Mouse (Mus musculus) A20 (cell line): ENCODE measurements around the gene Pitpnm1.

ENCODE experiments used
- DNase-seq: peaks from one replicate; pipeline ENCODE4 v3.0.0-alpha.2; 2011; ENCODE audit warnings: low read depth, low spot score

Gene Pitpnm1

DNA sequence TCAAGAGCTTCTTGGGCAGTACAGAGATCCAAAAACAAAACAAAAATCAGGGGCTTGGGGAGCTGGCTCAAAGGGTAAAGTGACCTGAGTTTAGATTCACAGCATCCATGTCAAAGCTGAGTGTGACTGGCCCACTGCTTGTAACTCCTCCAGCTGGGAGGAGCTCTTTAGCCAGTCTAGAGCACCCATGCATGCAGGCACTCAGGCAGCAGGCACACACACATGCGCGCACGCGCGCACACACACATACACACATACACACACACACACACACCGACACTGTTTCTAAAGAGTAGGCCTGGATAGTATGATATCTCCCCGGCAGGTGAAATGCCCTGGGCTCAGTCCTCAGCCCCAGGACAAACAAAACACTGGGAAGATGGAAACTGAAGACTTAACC is 17.2 kb downstream of the Pitpnm1 start:
- no peak for DNase-seq

DNA sequence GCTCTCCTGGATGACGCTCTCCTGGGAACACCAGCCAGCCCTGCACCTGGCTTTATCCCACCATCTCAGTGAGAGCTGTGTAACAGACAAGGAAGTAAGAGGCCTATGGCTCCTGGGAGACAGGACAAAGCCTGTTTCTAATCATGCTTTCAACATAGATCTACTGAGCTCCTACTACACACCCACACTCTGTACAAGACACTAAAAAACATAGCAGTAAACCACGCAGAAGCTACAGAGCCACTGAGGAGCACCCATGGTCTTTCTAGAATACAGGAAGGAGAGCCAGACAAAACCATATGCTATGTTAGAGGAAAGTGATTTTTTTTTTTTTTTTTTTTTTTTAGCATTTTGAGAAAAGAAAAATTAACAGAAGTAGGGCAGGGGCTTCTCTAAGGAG is 18.6 kb downstream of the Pitpnm1 start:
- DNase-seq: no peak

DNA sequence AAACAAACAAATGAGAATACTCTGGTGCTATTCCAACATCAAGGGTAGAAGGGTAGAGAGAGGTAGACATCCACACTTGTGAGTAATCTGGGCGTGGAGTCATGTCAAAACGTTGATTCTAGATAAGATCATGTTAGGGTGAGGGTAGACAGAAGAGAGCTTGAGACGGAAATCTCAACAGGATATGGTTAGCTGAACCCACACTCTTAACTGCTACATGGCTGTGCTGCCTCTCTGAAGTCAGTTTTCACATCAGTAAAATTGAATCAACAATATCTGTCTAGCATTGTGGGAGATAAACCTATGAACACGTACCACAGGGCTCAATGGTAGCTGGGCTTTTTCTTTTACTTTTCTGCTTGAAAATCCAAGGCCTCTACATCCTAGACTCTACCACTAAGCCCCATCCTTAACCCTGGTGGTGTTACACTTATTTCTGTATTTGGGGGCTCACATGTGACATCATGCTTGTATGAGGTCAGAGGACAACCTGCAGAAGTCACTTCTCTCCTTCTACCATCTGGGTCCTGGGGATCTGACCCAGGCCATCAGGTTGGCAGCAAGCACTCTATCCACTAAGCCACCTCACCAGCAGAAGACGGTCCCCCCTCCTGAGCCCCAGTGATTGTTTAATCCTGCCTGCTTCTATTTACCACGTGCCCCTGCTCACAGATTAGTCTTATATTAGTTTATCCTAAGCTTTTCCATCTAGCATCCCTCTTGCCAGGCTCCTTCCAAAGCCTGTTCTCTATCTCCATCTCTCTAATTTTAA is 20.1 kb downstream of the Pitpnm1 start:
- DNase-seq: no peak

DNA sequence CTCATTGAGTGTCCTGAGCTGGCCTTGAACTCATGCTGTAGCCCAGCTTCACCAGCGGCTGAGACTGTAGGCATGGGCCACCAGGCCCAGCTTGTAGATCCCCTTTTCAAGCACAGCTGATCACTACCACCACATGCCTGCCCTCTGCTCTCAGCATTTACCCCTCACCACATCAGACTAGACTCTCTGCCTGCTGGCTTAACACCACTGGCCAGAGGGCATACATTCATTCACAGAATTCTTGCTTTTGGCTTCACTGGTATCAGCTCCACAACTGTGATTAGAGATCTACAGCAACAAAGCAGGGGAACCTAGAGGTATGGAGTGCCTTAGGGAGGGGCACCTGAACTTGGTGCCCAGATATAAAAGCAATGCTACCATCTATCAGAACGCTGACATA is 20.7 kb downstream of the Pitpnm1 start:
- DNase-seq: no peak

DNA sequence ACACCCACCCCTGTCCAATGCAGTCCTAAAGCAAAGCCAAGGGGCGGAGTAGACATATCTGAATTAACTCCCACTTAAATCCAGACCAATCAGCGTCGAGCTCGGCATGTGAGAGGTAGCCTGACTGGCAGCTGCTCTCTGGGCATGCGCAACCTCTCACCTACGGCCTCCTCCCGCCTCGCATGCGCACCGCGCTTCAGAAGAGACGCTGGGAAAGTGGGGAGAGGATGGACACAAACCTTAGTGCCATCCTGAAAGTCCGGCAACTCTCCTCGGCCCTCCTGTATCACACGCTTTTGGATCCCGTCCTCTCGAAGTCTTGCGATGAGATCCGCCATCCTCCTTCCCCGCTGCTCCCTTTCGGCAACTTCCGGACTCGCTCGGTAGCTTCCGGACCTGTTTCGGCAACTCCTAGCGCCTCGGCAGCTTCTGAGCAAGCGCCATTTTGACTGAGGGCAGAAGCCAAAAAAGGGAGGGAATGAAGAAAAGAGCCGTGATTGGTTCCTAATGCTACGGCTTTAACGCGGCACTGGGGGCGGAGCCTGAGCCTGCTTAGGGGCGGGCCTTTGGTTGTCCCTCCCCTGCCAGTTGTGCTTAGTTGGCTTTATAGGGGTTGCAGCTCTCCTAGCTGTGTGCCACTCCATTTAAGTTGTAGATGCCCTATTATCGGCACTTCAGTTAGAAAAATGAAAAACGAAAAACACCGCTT is 21.5 kb downstream of the Pitpnm1 start:
- DNase-seq: peak; percentile 99

DNA sequence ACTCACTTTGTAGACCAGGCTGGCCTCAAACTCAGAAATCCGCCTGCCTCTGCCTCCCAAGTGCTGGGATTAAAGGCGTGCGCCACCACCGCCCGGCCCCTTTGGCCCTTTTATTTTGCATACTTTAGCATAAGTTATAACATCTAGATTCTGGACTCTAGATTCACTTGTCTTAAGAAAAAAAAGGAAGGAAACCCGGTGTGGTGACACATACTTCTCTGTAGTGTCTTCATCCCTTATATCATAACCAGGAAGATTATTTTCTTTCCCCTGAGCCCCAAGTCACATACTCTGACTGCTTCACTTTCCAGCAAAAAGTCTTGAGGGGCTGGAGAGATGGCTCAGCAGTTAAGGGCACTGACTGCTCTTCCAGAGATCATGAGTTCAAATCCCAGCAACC is 22.1 kb downstream of the Pitpnm1 start:
- DNase-seq: peak; percentile 70

DNA sequence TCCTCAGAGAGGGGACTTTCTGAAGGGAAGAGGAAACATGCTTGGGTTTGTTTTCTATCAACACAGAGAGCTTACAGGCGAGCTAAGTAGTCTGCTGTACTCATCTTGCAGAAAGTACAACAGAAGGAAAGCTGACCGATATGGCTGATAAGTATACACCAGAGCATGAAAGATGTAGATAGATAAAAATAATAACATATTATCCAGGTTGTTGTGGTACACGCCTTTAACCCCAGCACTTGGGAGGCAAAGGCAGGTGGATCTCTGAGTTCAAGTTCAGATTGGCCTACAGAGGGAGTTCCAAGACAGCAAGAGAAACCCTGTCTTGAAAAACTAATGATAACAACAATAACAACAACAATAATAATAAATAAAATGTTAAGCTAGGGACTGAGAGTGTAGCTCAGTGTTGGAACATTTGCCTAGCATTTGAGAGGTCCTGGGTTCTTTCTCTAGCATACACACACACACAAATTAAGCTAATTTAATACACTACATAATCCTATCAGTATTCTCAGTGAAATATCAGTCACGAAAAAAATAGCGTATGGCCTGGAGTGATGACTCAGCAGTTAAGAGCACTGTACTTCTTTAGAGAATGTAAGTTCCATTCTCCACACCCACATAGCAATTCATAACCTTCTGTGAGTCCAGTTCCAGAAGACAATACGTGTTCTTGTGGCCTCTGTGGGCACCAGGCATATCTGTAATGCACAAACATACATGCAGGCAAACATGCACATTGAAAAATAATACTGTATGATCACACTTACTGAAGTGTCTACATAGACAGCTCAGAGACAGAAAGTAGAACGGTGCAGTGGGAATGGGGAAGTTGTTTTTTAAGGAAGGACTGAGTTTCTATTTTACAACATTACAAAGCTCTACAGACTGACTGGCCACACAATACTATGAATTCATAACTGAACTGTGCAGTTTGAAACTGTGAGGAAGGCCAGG is 22.9 kb downstream of the Pitpnm1 start:
- DNase-seq: peak; percentile 85

DNA sequence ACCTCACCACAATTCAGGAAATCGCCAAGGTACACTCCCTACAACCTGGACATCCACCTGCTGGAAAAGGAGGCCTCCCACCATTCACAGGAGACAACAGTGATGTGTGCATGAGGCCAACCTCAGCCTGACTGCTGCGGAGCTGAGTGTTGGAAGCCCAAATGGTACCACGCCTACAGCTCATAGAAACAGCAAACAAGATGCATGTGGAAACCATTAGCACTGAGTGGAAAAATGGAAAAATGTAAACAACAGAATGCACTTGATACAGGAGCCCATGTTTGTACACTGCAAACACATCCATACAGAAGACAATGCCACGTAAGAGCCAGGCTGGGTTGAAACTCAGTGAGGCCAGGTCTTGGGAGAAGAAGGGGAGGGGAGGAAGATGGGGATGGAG is 24.6 kb downstream of the Pitpnm1 start:
- no peak for DNase-seq

DNA sequence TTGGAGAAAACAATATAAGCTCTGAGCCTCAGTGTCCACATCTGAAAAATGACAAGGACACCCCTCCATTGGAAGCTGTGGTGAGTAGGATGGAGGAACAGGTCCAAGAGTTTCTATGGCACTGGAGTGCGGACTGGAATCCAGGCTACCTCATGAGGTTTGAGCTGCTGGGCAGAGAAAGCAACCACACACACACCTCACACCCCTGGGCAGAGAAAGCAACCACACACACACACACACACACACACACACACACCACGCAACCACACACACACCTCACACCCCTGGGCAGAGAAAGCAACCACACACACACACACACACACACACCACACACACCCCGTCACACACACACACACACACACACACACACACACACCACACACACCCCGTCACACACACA is 25.5 kb downstream of the Pitpnm1 start:
- DNase-seq: peak; percentile 39

DNA sequence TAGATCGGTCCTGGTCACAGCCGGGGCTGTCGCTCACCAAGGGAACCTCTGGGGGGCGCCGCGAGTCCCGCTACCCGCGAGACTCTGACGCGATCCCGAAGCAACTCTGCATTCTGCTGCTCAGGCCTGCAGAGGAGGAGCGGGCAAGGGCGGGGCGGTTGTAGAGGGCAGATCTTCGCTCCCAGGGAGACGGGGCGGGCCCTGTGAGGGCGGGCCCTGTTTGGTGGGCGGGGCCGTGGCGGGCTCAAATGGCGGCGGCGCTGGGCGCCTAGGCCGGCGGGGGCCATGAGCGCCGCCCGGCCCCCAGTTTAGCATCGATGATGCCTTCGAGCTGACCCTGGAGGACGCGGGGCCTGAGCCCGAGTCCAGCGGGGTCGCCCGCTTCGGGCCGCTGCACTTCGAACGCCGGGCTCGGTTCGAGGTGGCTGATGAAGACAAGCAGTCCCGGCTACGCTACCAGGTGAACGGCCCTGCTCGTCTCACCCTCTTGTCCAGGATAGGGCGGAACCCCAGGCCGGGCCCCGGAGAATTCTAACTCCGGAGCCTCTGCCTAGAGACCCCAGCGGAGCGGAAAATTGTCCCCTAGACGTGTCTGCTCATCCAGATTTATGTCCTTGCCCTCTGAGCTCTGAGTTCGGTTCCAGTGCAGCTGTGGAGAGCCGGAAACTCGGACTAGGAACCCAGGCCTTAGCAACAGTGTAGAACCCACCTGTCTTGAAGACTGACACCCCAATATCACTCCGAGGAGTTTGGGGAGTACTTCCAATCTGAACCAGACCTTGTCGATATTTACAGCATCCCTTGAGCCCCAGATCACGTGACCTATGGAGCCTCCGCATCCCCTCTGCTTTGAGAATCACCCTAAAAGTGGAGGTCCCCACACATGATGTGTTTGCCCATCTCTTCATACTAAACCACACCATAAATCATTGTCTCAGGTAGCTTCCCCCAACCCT is 26.2 kb downstream of the Pitpnm1 start, which contains the start of gene Aip:
Aip (minus strand) TSS at position 118 of the 956 bp plus-strand sequence.
- peak; percentile 99 for DNase-seq

DNA sequence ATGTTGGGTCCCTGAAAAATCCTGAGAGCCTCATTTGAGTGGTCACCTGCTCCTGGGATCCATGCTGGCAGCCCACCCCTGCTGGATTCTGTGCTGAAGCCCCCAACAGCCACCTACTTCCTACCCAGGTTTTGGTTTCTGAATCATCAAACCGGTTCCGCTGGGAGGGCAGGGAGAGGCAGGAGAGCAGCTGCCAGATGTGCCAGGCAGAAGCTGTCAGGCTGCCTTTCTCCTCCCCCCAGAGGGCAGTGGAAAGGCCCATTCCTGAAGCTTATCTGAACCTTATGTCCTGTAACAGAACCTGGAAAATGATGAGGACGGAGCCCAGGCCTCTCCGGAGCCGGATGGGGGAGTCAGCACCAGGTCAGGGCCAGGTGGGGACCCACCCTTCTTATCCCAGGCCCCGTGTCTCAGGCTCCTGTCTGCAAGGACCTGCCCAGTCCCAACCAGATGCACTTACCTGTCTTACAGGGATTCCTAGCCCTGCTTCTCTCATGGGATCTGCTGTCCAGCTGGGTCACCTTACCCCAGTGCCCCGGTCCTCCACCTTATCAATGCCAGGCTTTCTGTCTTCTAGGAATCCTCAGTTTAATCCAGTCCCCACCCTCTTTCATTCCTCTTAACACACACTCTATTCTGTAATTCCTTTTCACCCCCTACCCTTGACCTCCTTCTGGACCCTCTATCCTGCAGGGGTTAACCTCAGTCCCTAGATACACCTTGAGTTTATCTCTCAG is 27.1 kb downstream of the Pitpnm1 start:
- DNase-seq: peak; percentile 61

DNA sequence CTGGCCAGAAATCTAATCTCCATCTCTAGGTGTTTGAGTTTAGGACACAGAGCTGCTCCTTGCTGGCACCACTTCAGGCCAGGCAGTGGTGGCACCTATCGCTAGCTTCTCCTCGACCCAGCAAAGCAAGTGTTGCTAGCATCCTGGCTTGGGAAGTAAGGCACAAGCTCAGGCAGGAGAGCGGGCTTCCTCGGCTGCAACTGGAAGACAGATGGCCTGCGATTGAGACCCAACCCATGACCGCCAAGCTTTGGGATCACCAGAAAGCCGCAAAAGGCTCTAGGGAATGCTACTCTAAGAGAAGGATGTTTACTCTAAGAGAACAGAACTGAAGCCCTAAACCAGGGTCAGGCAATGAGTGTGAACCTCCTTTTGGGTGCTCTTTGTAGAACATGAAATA is 29.7 kb downstream of the Pitpnm1 start:
- DNase-seq: no peak

DNA sequence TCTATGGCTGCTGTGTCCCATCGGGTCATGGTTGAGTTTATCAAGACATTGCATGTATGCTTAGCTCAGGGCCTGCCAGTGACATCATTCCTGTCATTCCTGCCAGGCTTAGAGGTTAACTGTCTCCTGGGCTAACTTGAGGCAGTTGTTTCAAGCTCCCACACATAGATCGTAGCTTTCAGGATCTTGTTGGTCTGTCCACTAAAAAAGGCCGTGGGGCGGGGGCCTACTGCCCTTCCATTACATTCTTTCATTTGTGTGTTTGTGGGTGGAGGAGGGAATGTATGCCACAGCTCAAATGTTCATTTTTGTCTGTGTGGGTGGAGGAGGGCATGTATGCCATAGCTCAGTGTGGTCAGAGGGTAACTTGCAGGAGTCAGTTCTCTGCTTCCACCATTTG is 30.3 kb downstream of the Pitpnm1 start:
- DNase-seq: no peak

DNA sequence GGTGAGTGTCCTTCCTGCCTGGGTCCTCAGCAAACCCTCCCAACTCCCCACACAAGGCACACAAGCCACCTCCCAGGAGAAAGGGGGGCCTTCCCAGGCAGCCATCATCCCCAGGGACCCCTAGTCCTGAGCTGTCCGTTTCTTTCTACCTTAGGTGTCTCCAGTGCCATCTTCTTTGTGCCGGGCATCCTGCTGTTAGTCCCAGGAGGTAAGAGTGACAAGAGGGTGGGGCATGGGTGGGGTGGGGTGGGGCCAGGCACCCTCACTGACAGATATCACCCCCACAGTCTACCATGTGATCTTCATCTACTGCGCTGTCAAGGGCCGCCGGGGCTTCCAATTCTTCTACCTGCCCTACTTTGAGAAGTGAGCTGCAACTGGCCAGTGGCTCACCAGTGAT is 31.3 kb downstream of the Pitpnm1 start:
- DNase-seq: no peak

DNA sequence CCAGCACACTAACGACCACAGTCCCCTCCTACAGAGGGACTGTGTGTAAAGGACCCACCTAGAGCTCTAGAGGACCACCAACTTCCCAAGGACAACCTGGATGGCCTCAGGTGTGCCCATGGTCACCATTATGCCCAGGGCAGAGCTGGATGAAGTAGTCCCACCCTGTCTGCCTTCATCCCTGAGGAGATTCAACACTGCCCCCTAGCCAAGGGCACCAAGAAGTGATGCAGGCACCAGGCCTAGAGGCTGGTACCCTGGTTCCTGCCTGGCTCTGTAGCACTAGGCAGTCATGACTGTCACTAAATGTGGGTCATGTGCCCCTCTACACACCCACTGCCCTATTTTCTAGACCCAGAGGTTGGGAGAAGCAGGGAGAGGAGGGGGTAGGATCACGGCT is 32.0 kb downstream of the Pitpnm1 start:
- no peak for DNase-seq

DNA sequence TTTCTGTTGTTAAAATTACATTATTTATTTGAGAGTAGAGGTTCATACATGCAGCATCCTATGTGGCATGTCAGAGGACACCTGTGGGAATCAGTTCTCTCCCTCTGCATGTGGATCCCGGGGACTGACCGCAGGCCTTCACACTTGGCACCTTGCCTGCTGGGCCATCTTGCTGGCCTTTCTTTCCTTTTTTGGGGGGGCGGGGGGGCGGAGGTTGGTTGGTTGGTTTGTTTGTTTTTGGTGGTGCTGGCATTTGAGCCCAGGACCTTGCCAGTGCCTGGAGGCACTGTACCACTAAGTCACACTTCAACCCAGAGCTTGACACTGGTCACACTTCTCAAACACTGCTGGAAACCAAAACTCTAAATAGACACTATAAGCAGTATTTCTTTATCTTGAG is 34.6 kb downstream of the Pitpnm1 start:
- no peak for DNase-seq

DNA sequence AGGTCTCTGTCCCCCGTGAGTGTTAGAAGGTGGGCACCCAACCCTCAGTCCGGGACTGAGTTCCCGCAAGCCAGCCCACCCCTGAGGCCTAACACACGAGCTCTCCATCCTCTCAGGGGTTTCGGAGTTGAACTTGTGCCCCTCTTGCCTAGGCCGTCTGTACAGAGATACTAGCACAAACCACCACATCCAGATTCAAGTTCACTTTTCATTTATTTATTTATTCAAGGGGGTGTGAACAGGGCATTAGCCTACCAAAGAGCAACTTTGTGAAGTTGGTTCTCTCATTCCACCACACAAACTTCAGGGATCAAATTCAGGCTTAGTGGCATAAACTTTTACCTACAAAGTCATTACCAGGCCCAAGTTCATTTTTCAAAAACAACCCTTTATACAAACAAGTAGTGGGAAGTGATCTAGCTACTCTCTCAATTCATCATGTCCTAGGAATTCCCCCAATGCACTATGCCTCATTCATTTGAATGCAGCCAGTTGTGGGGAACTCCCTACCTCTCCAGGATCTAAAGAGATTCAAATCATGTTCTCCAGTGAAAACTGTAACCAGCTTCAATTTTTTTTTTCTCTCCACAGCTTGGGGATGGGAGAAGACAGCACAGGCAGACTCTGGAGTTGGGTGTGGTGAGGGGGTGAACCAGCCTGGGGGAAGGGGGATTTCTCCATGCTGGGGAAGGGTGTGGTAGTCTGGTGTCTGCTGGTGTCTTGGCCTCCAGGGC is 35.6 kb downstream of the Pitpnm1 start:
- DNase-seq: peak; percentile 55

DNA sequence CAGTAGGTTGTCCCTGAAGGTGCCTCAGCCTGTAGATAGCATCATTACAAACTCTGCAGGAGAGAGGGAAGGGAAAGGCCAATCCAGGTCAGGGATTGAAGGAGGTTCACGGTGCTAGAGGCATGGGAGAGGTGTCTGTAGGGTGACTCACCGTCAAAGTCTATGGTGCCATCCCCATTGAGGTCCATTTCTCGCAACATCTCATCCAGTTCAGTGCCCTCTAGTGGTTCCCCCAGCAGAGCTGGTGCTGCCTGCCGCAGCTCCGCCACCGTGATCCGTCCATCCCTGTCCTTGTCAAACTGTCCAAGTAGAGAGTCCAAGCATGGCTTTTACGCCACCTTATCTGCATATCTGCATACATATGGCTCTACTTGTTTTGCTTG is 36.2 kb downstream of the Pitpnm1 start:
- peak; percentile 75 for DNase-seq

DNA sequence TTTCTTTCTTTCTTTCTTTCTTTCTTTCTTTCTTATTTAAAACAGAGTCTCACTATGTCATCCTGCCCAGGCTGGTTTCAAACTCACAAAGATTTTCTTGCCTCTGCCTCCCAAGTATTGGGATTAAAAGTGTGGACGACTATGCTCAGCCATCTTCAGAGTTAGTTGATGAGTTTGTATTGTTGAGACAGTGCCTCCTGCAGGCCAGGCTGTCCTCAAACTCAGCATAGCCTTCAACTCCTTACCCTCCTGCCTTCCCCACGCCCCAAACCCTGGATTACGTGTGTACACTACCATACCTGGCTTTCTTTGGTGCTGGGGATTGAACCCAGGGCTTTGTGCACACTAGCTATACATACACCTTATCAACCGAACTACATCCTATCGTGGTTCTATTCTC is 36.7 kb downstream of the Pitpnm1 start:
- DNase-seq: no peak

DNA sequence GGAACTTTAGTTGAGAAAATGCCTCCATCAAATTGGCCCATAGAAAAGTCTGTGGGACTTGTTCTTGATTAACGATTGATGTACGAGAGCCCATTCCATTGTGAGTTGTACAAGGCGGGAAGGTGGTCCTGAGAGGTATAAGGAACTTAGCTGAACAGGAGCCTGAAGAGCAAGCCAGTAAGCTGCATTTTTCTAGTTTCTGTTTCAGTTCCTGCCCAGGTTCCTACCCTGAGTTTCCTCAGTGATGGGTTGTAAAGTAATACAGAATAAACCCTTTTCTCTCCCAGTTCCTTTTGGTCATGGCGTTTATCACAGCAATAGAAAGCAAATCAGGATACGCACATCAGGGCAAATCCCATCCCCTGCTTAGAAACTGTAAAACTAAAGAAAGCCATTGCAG is 38.1 kb downstream of the Pitpnm1 start:
- DNase-seq: peak; percentile 73
